Mouse (Mus musculus) limb, embryonic 13.5 days (tissue): Measurements from ENCODE around the gene Fam174b. TPM values are rescaled to one million over a fixed set of nuclear protein-coding genes. Genes with fewer than 3 reads are reported as not detected.

Source experiments
- ATAC-seq: fragments of 200-750 bp; cut with Nextera tagmentation; 2 replicates; pipeline ENCODE4 v1.8.0; 2017; ENCODE audit warnings: low read depth, moderate number of reproducible peaks, moderate TSS enrichment; ENCODE audit not compliant: low FRiP score
- H3K27ac ChIP-seq: fragments of 300-500 bp; sonication (generic); 2 replicates; pipeline ENCODE4 v1.5.1; 2015; ENCODE audit warnings: inconsistent platforms, mild to moderate bottlenecking, moderate library complexity
- H3K27me3 ChIP-seq: fragments of 300-500 bp; sonication (generic); 2 replicates; pipeline ENCODE4 v1.6.1; 2015; ENCODE audit warnings: mild to moderate bottlenecking, inconsistent platforms
- H3K36me3 ChIP-seq: fragments of 300-500 bp; sonication (generic); 2 replicates; pipeline ENCODE4 v1.6.1; 2015; ENCODE audit warnings: inconsistent platforms, mild to moderate bottlenecking, moderate library complexity
- H3K4me1 ChIP-seq: fragments of 300-500 bp; sonication (generic); 2 replicates; pipeline ENCODE4 v1.6.1; 2015; ENCODE audit warnings: inconsistent platforms
- H3K4me2 ChIP-seq: fragments of 300-500 bp; sonication (generic); replicated peaks from 2 replicates; pipeline ENCODE4 v1.6.1; 2015; ENCODE audit warnings: inconsistent platforms, mild to moderate bottlenecking, moderate library complexity
- H3K4me3 ChIP-seq: fragments of 300-500 bp; sonication (generic); 2 replicates; pipeline ENCODE4 v1.5.1; 2015; ENCODE audit warnings: moderate library complexity, mild to moderate bottlenecking, inconsistent platforms
- H3K9ac ChIP-seq: fragments of 300-500 bp; sonication (generic); 2 replicates; pipeline ENCODE4 v1.6.1; 2015; ENCODE audit warnings: mild to moderate bottlenecking, inconsistent platforms
- H3K9me3 ChIP-seq: fragments of 300-500 bp; sonication (generic); 2 replicates; pipeline ENCODE4 v1.6.1; 2016; ENCODE audit warnings: inconsistent platforms
- WGBS: fragments of 180-500 bp; shearing (Covaris S2); methylation state at CpG from one replicate; pipeline ENCODE4 v1.1.7; 2015; 5-methylcytosine and 5-hydroxymethylcytosine counted together
- polyA plus RNA-seq: library from polyadenylated mRNA; unstranded; fragments of >200 nt; fragmentation: Nextera tagmentation; extraction: Ambion mirVana; gene quantifications from 2 replicates; pipeline ENCODE4 v1.2.1, GENCODE M21; 2015

The Fam174b gene
- 37.4 TPM in 2 replicates for polyA plus RNA-seq

DNA sequence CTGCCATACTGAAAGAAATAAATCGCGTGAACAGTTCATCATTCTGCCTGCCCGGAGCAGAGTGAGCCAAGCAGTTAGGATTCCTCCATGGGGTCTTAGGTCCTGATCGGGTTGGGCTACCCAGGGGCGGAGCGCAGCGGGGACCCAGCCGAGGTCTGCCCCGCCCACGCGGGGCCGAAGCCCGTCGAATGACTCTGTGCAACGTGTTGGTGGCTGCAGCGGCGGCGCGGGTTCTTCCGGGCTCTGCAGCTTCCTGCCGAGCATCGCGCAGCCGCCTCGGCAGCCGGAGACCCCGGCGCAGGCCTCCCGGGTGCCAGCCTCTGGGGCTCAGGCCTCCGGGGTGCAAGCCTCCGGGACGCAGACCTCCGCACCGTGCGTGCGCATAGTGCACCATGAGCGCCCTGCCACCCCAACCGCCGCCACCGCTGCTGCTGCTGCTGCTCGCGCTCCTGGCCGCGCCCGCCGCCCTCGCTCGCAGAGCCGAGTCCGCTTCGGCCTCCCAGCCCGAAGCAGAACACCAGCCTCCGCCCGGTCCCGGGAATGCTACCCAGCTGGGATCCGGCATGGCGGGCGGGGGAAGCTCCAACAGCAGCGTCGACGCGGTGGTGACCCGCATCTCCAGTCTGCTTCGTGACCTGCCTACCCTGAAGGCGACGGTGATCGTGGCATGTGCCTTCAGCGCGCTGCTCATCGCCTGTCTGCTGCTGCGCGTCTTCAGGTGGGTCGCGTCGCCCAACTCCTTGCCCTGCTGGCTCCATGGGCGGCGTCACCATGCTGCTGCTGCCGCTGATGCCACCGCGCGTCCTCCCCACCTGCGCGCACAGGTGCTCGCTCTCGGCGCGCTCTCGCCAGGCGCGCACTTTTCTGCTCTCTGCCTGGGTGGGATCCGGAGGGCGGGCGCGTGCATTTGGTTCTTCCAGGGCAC is at the start of gene Fam174b:
Gene Fam174b (plus strand): TSS at position 192 of the 925 bp plus-strand sequence.
- peak; percentile 87 for ATAC-seq

GRCm38 (mm10) chr7:73697092-73697491 is 43.0 kb upstream of the Fam174b start:
- Histone ChIP-seq H3K27me3 (no peaks in the 10 kb centered on the region), H3K4me2 (no peak overlapping the region), H3K4me1 (no peaks in the 10 kb centered on the region), H3K27ac (no peak overlapping the region), H3K36me3 (no peaks in the 10 kb centered on the region), H3K9ac (no peak overlapping the region), H3K4me3 (no peak overlapping the region), H3K9me3 (no peaks in the 10 kb centered on the region)
- ATAC-seq: no peak
- WGBS: 74% methylated on average over 3 of the region's 3 CpGs

More for the DNA sequence above, at the start of gene Fam174b:
- no peaks in the 10 kb centered on the region; the same call in 1 of the 2 replicates for H3K9me3 ChIP-seq
- H3K27me3 ChIP-seq: peaks cover 37% of the 10 kb centered on the region
- H3K9ac ChIP-seq: peak within 1 kb of the TSS; percentile 78
- under 1% methylated on average over 92 of the region's 94 CpGs for WGBS
- peak within 1 kb of the TSS; percentile 98 for H3K4me2 ChIP-seq
- H3K4me3 ChIP-seq: peak within 1 kb of the TSS; percentile 65
- no peaks in the 10 kb centered on the region for H3K36me3 ChIP-seq
- H3K27ac ChIP-seq: peak within 1 kb of the TSS; percentile 67
- peaks cover 30% of the 10 kb centered on the region for H3K4me1 ChIP-seq

GRCm38 (mm10) chr7:73704305-73704704 is 35.8 kb upstream of the Fam174b start:
- Histone ChIP-seq H3K9me3 (no peaks in the 10 kb centered on the region), H3K36me3 (no peaks in the 10 kb centered on the region), H3K9ac (no peak overlapping the region), H3K27me3 (no peaks in the 10 kb centered on the region), H3K4me2 (no peak overlapping the region), H3K4me1 (no peaks in the 10 kb centered on the region), H3K27ac (no peak overlapping the region), H3K4me3 (no peak overlapping the region)
- no peak for ATAC-seq

- ATAC-seq: no peak
- Histone ChIP-seq H3K4me2 (no peak overlapping the region), H3K4me1 (peaks cover 9% of the 10 kb centered on the region; the same call in 1 of the 2 replicates), H3K4me3 (no peak overlapping the region), H3K27me3 (no peaks in the 10 kb centered on the region), H3K27ac (no peak overlapping the region), H3K36me3 (no peaks in the 10 kb centered on the region), H3K9me3 (0 out of 2 replicates have a peak, but pooled peaks cover 5% of the 10 kb centered on the region), H3K9ac (no peak overlapping the region)
- WGBS: 85% methylated on average over 8 of the region's 8 CpGs
Observed at GRCm38 (mm10) chr7:73713506-73713905, 26.6 kb upstream of the Fam174b start.

DNA sequence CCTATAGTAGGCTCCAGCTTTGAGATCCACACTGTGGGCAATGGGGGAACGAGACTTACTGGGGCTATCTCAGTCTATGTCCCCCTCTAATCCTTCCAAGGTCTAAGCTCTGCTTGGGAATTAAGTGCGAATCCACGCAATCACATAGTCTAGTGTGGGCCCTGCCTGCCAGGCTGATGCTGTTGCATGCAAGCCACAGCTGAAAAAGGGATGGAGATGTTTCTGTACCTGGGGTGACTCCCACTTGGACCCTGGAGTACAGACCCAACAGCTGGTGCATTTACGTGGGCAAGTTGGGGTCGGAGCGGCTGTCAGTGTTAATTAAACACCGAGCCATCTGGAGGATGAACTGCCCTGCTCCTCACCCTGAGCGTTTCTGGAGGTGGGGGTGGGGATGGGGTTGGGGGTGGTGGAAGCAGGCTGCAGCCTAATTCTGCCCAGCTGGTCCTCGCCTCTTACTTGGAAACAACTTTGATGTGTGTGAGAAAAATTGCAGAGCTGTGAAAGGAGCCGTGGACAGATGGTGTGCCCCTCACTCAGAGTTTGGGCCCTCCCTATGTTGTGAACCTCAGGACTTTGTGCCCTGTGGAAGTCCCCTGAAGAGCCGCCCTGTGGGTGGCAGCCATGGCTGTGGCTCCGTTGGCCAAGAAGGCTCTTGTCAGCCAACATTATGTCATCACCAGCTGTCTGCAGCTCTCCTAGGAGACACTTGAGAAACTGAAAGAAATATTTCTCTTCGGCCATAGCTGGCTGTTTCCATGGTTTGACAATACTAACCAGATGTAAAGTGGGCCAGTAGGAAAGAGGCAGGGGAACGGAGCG is 24.0 kb upstream of the Fam174b start:
- Histone ChIP-seq H3K27ac (peak overlapping the region; percentile 76; the same call in 1 of the 2 replicates), H3K9ac (no peak overlapping the region), H3K9me3 (0 out of 2 replicates have a peak, but pooled peaks cover 5% of the 10 kb centered on the region), H3K27me3 (no peaks in the 10 kb centered on the region), H3K4me1 (peaks cover 9% of the 10 kb centered on the region; the same call in 1 of the 2 replicates), H3K4me3 (no peak overlapping the region), H3K36me3 (no peaks in the 10 kb centered on the region), H3K4me2 (peak overlapping the region; percentile 45)
- 27% methylated on average over 15 of the region's 15 CpGs for WGBS
- ATAC-seq: peak; percentile 89

- no peaks in the 10 kb centered on the region for H3K27me3 ChIP-seq
- WGBS: 59% methylated on average over 3 of the region's 3 CpGs
- no peak overlapping the region for H3K4me3 ChIP-seq
- H3K4me2 ChIP-seq: 0 out of 2 replicates have a peak overlapping the region, but pooled peaks have one; percentile 7
- H3K9me3 ChIP-seq: 0 out of 2 replicates have a peak, but pooled peaks cover 5% of the 10 kb centered on the region
- 0 out of 2 replicates have a peak overlapping the region, but pooled peaks have one; percentile 22 for H3K27ac ChIP-seq
- H3K36me3 ChIP-seq: no peaks in the 10 kb centered on the region
- ATAC-seq: no peak
- H3K4me1 ChIP-seq: peaks cover 9% of the 10 kb centered on the region; the same call in 1 of the 2 replicates
- H3K9ac ChIP-seq: no peak overlapping the region
Observed at GRCm38 (mm10) chr7:73716841-73717240, 23.3 kb upstream of the Fam174b start.

- H3K27ac ChIP-seq: no peak overlapping the region
- no peaks in the 10 kb centered on the region for H3K36me3 ChIP-seq
- 0 out of 2 replicates have a peak, but pooled peaks cover 5% of the 10 kb centered on the region for H3K9me3 ChIP-seq
- H3K9ac ChIP-seq: no peak overlapping the region
- no peak overlapping the region for H3K4me3 ChIP-seq
- peaks cover 9% of the 10 kb centered on the region; the same call in 1 of the 2 replicates for H3K4me1 ChIP-seq
- H3K27me3 ChIP-seq: no peaks in the 10 kb centered on the region
- H3K4me2 ChIP-seq: no peak overlapping the region
- no peak for ATAC-seq
- 80% methylated on average over 10 of the region's 10 CpGs for WGBS
Observed at GRCm38 (mm10) chr7:73718031-73718430, 22.1 kb upstream of the Fam174b start.

- H3K4me2 ChIP-seq: no peak overlapping the region
- H3K9ac ChIP-seq: no peak overlapping the region
- 0 out of 2 replicates have a peak, but pooled peaks cover 5% of the 10 kb centered on the region for H3K9me3 ChIP-seq
- no peaks in the 10 kb centered on the region for H3K27me3 ChIP-seq
- H3K27ac ChIP-seq: no peak overlapping the region
- no peak overlapping the region for H3K4me3 ChIP-seq
- H3K4me1 ChIP-seq: peaks cover 9% of the 10 kb centered on the region; the same call in 1 of the 2 replicates
- H3K36me3 ChIP-seq: no peaks in the 10 kb centered on the region
- ATAC-seq: no peak
- 69% methylated on average over 5 of the region's 5 CpGs for WGBS
Observed at GRCm38 (mm10) chr7:73718497-73719007, 21.6 kb upstream of the Fam174b start.

- no peak for ATAC-seq
- Histone ChIP-seq H3K27ac (no peak overlapping the region), H3K4me2 (no peak overlapping the region), H3K36me3 (no peaks in the 10 kb centered on the region), H3K27me3 (no peaks in the 10 kb centered on the region), H3K9me3 (0 out of 2 replicates have a peak, but pooled peaks cover 5% of the 10 kb centered on the region), H3K4me3 (no peak overlapping the region), H3K9ac (no peak overlapping the region), H3K4me1 (peaks cover 4% of the 10 kb centered on the region; the same call in 1 of the 2 replicates)
- WGBS: 52% methylated on average over 3 of the region's 3 CpGs
Observed at GRCm38 (mm10) chr7:73721046-73721445, 19.1 kb upstream of the Fam174b start.

- H3K27ac ChIP-seq: no peak overlapping the region
- H3K4me2 ChIP-seq: no peak overlapping the region
- ATAC-seq: no peak
Observed at GRCm38 (mm10) chr7:73721764-73722163, 18.3 kb upstream of the Fam174b start.

GRCm38 (mm10) chr7:73729913-73730312 is 10.2 kb upstream of the Fam174b start:
- ATAC-seq: peak; percentile 44; the same call in 1 of the 2 replicates
- Histone ChIP-seq H3K9ac (no peak overlapping the region), H3K27ac (no peak overlapping the region), H3K4me3 (no peak overlapping the region), H3K4me1 (no peaks in the 10 kb centered on the region), H3K4me2 (no peak overlapping the region), H3K36me3 (no peaks in the 10 kb centered on the region), H3K27me3 (no peaks in the 10 kb centered on the region), H3K9me3 (peaks cover 7% of the 10 kb centered on the region; the same call in 1 of the 2 replicates)
- WGBS: 42% methylated on average over 7 of the region's 7 CpGs

More at GRCm38 (mm10) chr7:73721764-73722163, 18.3 kb upstream of the Fam174b start:
- H3K4me3 ChIP-seq: no peak overlapping the region
- no peaks in the 10 kb centered on the region for H3K27me3 ChIP-seq
- no peaks in the 10 kb centered on the region for H3K36me3 ChIP-seq
- H3K9me3 ChIP-seq: 0 out of 2 replicates have a peak, but pooled peaks cover 5% of the 10 kb centered on the region
- no peaks in the 10 kb centered on the region for H3K4me1 ChIP-seq
- 83% methylated on average over 3 of the region's 3 CpGs for WGBS
- no peak overlapping the region for H3K9ac ChIP-seq
